Mouse (Mus musculus) macrophage (primary cell): ENCODE measurements around the gene Ednrb. TPM values are rescaled to one million over a fixed set of nuclear protein-coding genes. Genes with fewer than 3 reads are reported as not detected.

ENCODE experiments used
- polyA plus RNA-seq: library from polyadenylated mRNA; stranded (reverse); fragments of 250-400 nt; gene quantifications from 3 replicates; pipeline ENCODE4 v1.2.4, GENCODE M21; 2018; ENCODE audit warnings: inconsistent platforms

Gene Ednrb
- polyA plus RNA-seq, 1 experiment from 2014 or later = 36.9 TPM

Other genes starting within 250 kb of the Ednrb start
- gene Slain1, start 194.2 kb downstream of the Ednrb start, polyA plus RNA-seq = 0.22 to 0.26 TPM in 2 of 3 replicates, not detected in the other